Mouse (Mus musculus): ENCODE results near the gene Mprip. TPM values are rescaled to one million over a fixed set of nuclear protein-coding genes. Genes with fewer than 3 reads are reported as not detected.

Gene Mprip
- polyA plus RNA-seq, 1 experiment: 111 TPM

DNA sequence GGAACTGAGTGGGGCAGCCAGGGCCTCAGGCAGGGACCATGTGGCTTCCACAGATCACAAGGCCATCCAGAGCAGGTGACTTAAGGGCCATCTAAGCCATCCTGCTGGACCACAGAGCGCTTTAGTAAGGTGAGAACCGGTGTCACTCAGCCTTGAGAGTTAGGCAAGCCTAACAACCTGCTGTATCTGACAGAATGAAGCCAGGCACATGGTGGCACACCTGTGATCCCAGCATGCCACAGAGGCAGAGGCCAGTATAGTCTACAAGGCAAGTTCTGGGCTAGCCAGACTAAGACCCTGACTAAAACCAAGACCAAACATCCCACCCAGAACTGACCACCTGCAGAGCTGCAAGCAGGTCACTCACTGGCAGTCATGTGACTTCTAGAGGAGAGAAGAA lies 144.6 kb downstream of the Mprip start:
- WGBS: 98% methylated on average over 2 of the region's 2 CpGs
- Histone ChIP-seq H3K4me1 (ENCODE audit: control insufficient read depth, insufficient read depth, low read length) (peaks cover 27% of the 10 kb centered on the region), H3K27ac (ENCODE audit: insufficient read depth, low read depth, low read length) (no peak overlapping the region), H3K4me3 (ENCODE audit: insufficient read depth, low read depth, low read length) (no peak overlapping the region)
- TF ChIP-seq CTCF (IDR thresholded peaks at IDR 0.05; ENCODE audit: insufficient read depth, low read depth, low read length) (no peak), POLR2A (IDR thresholded peaks at IDR 0.05; ENCODE audit: insufficient read depth, low read depth, low read length) (no peak)

DNA sequence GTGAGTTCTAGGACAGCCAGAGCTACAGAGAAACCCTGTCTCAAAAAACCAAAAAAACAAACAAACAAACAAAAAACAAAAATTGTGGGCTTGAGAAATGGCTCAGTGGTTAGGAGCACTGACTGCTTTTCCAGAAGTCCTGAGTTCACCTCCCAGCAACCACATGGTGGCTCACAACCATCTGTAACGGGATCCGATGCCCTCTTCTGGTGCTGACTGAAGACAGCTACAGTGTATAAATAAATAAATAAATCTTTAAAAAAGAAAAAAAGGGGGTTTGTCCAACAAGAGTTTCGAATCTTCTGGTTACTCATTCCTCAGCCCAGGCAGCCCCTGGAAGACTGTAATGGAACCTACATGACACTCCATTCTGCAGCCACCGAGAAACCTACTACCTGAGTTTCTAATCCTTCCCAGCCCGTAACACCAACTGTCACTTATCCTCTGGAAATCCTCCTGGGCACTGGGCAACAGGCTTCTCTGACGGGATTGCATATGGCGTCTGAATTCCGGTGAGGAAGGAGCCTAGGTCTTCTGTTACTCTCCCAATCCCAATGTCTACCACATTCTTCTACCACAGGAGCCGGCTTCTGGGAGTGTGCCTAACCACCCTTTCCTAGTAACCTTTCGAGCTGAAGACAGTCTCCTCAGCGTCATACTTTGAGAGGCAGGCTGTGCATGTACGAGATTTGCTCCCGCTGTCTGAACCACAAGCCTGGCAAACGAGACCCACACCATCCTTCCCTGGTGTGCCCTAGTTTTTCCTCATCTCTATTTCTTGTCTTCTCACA lies 147.3 kb downstream of the Mprip start:
- H3K27ac ChIP-seq (ENCODE audit: insufficient read depth, low read depth, low read length): no peak overlapping the region
- WGBS: 50% methylated on average over 14 of the region's 14 CpGs
- no peak for TF ChIP-seq POLR2A (IDR thresholded peaks at IDR 0.05; ENCODE audit: insufficient read depth, low read depth, low read length)
- no peak for TF ChIP-seq CTCF (IDR thresholded peaks at IDR 0.05; ENCODE audit: insufficient read depth, low read depth, low read length)

GRCm38 (mm10) chr11:59809071-59809669 lies 148.1 kb downstream of the Mprip start:
- WGBS: under 1% methylated on average over 15 of the region's 15 CpGs
- Histone ChIP-seq H3K4me3 (ENCODE audit: insufficient read depth, low read depth, low read length) (peak overlapping the region; percentile 90), H3K4me1 (ENCODE audit: control insufficient read depth, insufficient read depth, low read length) (peaks cover 33% of the 10 kb centered on the region), H3K27ac (ENCODE audit: insufficient read depth, low read depth, low read length) (peak overlapping the region; percentile 100)
- no peak for TF ChIP-seq POLR2A (IDR thresholded peaks at IDR 0.05; ENCODE audit: insufficient read depth, low read depth, low read length)
- TF ChIP-seq CTCF (IDR thresholded peaks at IDR 0.05; ENCODE audit: insufficient read depth, low read depth, low read length): no peak

More for the DNA sequence above, 147.3 kb downstream of the Mprip start:
- Histone ChIP-seq H3K4me1 (ENCODE audit: control insufficient read depth, insufficient read depth, low read length) (peaks cover 33% of the 10 kb centered on the region), H3K4me3 (ENCODE audit: insufficient read depth, low read depth, low read length) (peak overlapping the region; percentile 90)

GRCm38 (mm10) chr11:59809670-59810474 lies 148.8 kb downstream of the Mprip start, which contains the start of gene Flcn:
Flcn (minus strand) TSS chr11:59810016.
- TF ChIP-seq CTCF (IDR thresholded peaks at IDR 0.05; ENCODE audit: insufficient read depth, low read depth, low read length): no peak
- peak; percentile 91 for TF ChIP-seq POLR2A (IDR thresholded peaks at IDR 0.05; ENCODE audit: insufficient read depth, low read depth, low read length)
- Histone ChIP-seq H3K4me3 (ENCODE audit: insufficient read depth, low read depth, low read length) (peak within 1 kb of the TSS; percentile 90), H3K4me1 (ENCODE audit: control insufficient read depth, insufficient read depth, low read length) (peaks cover 31% of the 10 kb centered on the region), H3K27ac (ENCODE audit: insufficient read depth, low read depth, low read length) (peak within 1 kb of the TSS; percentile 100)
- WGBS: under 1% methylated on average over 52 of the region's 52 CpGs

GRCm38 (mm10) chr11:59810480-59811158 lies 149.5 kb downstream of the Mprip start:
- 49% methylated on average over 14 of the region's 14 CpGs for WGBS
- peaks cover 29% of the 10 kb centered on the region for H3K4me1 ChIP-seq (ENCODE audit: control insufficient read depth, insufficient read depth, low read length)
- H3K4me3 ChIP-seq (ENCODE audit: insufficient read depth, low read depth, low read length): peak overlapping the region; percentile 90
- TF ChIP-seq CTCF (IDR thresholded peaks at IDR 0.05; ENCODE audit: insufficient read depth, low read depth, low read length): no peak
- no peak for TF ChIP-seq POLR2A (IDR thresholded peaks at IDR 0.05; ENCODE audit: insufficient read depth, low read depth, low read length)
- H3K27ac ChIP-seq (ENCODE audit: insufficient read depth, low read depth, low read length): peak overlapping the region; percentile 100

- Histone ChIP-seq H3K4me3 (ENCODE audit: insufficient read depth, low read depth, low read length) (0 out of 2 replicates have a peak overlapping the region, but pooled peaks have one; percentile 8), H3K27ac (ENCODE audit: insufficient read depth, low read depth, low read length) (peak overlapping the region; percentile 67), H3K4me1 (ENCODE audit: control insufficient read depth, insufficient read depth, low read length) (peaks cover 25% of the 10 kb centered on the region)
- 43% methylated on average over 4 of the region's 4 CpGs for WGBS
- TF ChIP-seq POLR2A (IDR thresholded peaks at IDR 0.05; ENCODE audit: insufficient read depth, low read depth, low read length) (no peak), CTCF (IDR thresholded peaks at IDR 0.05; ENCODE audit: insufficient read depth, low read depth, low read length) (no peak)
These were observed 150.1 kb downstream of the Mprip start for GRCm38 (mm10) chr11:59811211-59811610.

DNA sequence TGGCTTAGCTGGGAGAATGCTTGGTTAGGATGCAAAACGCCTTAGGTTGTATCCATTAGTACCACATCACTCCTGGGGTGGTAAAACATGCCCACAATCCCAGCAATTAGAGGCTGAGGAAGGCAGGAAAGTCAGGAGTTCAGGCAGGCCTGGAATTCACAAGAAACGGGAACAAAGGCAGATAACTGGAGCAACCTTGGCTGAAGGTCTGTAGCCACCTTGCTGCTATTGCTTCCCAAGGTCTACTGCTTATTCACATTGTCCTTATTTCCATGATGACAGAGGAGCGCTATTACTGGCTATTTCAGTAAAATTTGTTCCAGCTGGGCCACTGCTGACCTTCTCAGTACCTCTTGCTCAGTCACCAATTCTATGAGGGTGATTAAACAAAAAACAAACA lies 152.2 kb downstream of the Mprip start:
- peaks cover 11% of the 10 kb centered on the region for H3K4me1 ChIP-seq (ENCODE audit: control insufficient read depth, insufficient read depth, low read length)
- H3K4me3 ChIP-seq (ENCODE audit: insufficient read depth, low read depth, low read length): no peak overlapping the region
- H3K27ac ChIP-seq (ENCODE audit: insufficient read depth, low read depth, low read length): no peak overlapping the region
- WGBS: 83% methylated on average over 3 of the region's 3 CpGs
- TF ChIP-seq CTCF (IDR thresholded peaks at IDR 0.05; ENCODE audit: insufficient read depth, low read depth, low read length): no peak
- no peak for TF ChIP-seq POLR2A (IDR thresholded peaks at IDR 0.05; ENCODE audit: insufficient read depth, low read depth, low read length)

- peaks cover 7% of the 10 kb centered on the region for H3K4me1 ChIP-seq (ENCODE audit: control insufficient read depth, insufficient read depth, low read length)
- no peak overlapping the region for H3K4me3 ChIP-seq (ENCODE audit: insufficient read depth, low read depth, low read length)
- H3K27ac ChIP-seq (ENCODE audit: insufficient read depth, low read depth, low read length): no peak overlapping the region
- WGBS: 83% methylated on average over 1 of the region's 1 CpGs
- TF ChIP-seq POLR2A (IDR thresholded peaks at IDR 0.05; ENCODE audit: insufficient read depth, low read depth, low read length) (no peak), CTCF (IDR thresholded peaks at IDR 0.05; ENCODE audit: insufficient read depth, low read depth, low read length) (no peak)
These were observed 153.2 kb downstream of the Mprip start for GRCm38 (mm10) chr11:59814311-59814710.
